Mouse (Mus musculus) c-Kit-negative CD71-positive TER-119-positive erythroid progenitor cells, embryonic 14.5 days (primary cell): ENCODE measurements around the gene Rab17.

Experiments used
- DNase-seq: peaks from one replicate; pipeline ENCODE4 v3.0.0-alpha.2; 2013; ENCODE audit warnings: low read depth, low spot score

The Rab17 gene

DNA sequence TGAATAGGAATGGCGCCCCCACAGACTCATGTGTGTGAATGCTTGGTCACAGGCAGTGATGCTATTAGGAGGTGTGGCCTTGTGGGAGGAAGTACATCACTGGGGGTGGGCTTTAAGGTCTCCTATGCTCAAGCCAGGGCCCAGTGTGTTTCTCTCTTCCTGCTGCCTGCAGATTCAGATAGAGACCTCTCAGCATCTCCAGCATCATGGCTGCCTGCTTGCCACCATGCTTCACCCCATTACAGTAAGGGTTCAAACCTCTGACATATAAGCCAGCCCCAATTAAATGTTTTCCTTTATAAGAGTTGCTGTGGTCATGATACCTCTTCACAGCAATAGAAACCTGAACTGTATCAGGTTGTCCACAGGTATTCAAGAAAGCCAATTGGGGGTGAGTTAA, 26.5 kb upstream of the Rab17 start:
- no peak for DNase-seq

DNA sequence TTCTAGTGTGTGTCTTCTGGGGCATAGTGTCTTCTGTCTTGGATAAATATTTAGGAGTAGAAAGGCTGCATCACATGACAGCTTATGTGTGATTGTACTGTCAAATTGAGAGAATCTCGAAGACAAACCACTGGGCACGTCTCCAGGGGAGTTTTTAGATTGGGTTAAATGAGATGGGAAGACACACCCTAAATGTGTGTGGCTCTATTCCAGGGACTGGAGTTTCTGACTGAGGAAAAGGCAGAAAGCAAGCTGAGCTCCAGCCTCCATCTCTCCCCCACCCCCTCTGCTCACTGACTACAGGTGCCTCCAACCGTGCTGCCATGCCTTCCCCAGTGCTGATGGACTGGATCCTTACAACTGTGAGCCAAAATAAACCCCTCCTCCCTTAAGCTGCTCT, 11.9 kb upstream of the Rab17 start:
- no peak for DNase-seq

DNA sequence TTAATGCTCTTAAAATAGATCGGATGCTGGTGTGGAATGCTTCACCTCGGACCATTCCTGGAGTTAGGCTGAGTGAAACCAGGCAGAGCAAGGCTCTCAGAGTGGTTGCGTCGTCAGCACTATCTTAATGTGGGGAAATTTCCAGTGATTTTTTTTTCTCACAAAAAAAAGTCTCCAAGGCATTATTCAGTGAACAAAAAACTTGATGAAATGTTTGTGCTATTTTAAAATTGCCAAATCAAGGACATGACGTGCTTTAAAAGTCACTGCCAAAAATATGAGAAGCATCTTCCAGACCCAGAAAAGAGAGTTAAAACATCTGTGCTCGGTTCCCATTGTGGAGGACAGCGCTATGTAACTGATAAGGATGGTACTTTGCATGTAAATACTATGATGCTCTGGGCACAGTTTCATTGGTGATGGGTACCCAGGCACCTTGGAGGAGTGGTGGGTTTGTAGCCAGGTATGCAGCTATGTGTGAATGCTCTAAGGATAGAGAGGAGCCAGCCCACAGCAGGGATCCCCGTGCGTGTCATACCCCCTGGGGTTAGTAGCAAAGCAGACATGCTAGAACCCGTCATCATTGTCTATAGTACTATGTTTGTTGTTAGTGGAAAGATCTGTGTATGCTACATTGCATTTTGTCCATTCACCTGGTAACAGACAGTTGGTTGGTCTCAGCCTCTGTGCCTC, 11.3 kb upstream of the Rab17 start:
- no peak for DNase-seq

DNA sequence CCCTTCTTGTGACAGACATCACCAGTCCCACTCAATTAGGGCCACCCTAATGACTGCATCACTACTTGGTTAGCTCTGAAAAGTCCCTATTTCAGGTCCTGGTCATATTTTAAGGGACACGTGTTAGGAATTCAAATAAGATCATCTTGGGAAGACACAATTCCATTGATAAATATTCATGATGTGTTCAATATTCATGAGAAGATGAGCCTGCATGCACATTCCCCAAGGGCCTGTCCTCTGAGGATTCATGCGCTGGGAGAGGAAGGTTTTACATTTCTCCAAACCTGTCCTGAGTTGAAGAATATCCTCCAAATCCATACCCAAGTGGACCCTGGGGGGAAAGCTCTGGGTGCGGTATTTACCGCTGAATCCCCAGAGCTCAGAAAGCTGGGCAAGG, 6.5 kb upstream of the Rab17 start:
- DNase-seq, result no peak

DNA sequence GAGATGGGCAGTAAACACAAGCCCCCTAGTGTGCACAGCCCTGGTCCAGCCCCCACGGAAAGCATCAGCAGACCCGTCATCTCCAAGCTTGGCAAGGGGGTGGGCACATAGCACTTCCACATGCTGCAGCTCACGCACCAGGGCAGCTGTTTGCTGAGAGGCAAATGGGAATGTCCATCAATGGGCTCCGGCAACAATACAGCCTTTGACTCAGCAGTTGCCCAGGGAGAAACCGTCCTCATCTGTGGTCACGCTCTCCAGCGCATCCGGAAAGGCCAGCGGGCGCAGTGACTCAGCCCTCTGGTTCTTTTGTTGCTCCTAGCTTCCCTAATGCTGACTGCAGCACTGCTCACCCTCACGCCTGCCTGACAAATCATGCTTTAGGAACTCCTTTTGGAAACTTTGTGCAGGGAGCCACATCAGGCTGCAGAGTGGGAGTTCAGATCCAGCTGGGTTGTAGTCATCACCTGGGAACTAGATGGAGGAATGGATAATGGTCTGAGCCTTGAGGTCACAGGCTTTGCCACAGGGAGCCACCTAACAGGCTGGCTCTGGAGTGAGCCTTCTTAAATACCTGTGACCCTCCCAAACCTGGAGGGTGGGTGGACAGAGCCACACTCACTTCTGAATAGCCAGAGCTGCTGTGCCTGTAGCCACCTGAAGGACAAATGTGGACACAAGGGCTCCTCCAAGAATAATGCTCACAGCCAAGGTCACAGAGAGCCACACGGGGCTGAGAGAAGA, 5.6 kb upstream of the Rab17 start:
- no peak for DNase-seq

DNA sequence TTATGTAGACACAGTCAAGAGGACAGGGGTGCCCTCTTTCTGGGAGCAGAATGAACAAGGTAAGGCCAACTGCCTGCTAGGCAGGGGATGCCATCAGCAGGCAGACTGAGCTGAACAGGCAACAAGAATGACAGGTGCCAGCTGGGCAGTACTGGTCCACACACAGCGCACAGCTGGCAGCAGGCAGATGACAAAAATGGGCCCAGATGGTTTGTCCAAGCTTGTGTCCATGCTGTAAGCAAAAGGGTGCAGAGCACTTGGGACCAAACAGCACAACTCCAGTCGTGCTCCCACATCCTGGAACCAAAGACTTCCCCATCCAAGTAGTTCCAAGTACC, 4.1 kb upstream of the Rab17 start:
- no peak for DNase-seq

DNA sequence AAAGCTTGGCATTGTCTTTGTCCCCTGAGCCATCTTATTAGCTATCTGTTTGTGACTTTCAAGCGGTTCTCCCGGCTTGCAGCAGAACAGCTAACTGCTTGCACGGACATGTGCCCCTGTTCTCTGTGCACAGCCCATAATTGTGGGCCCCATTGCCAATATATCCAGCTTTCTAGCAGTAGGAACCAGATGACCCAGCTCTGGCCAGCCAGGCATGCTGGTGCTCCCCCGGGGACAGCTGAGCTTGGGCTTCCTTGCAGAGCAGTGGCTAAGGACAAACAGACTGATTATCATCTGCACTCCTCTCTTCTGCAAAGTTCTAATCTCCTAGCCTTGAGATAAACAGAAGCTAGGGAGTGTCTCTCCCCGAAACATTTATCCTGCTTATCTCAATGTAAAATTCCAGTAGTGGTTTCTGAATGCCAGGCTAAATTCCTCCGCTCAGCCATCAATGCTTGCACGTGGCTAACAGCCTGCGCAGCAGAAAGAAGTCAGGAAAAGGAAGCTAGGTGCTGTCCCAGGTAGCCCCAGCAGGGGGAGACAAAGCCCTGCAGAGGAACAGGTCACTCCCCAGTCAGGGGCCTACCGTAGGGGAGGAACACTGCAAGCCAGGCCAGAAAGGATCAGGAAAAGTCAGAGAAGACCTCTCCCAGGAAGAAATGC, 3.6 kb upstream of the Rab17 start:
- peak; percentile 16 for DNase-seq

DNA sequence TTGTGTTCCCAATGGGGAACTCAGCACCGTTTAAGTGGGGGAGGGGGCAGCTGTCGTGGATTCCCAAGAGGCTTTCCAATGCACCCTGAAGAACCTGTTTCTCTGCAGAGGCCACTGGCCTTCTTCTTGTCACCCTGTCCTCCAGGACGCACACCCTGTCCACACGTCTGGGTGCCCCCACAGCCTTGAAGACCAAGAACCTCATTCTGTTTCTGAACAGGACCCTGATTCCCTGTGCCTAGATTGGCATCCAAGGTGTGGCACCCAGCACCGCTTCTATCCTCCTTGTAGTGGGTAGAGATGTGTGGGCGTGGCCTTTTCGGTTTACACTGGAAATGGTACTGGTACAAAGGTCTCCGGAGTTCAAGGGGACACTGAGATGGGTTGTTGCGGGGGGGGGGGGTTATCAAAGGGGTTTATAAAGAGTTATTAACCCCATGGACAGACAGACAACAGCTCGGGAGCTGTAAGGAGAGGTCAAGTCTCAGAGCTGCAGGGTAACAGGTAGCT, 475 bp upstream of the Rab17 start:
- no peak for DNase-seq

DNA sequence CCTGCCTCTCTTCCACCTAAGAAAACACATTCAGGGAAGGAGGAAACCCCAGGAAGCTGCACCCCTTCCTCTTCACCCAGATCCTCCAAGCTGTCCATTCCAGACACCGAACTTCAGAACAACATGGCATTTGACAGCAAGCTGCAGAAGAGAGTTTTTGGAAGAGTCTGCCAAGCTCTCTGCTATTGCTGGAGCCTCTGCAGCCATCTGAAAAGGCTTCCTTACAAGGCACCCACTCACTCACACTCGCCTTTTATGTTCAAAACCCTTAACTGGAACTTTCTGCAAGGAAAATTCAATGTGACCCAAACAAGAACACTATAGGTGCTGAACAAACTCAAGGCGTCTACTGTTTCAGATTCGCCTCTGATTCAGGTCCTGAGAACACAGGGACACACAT, 812 bp downstream of the Rab17 start:
- DNase-seq, result no peak

DNA sequence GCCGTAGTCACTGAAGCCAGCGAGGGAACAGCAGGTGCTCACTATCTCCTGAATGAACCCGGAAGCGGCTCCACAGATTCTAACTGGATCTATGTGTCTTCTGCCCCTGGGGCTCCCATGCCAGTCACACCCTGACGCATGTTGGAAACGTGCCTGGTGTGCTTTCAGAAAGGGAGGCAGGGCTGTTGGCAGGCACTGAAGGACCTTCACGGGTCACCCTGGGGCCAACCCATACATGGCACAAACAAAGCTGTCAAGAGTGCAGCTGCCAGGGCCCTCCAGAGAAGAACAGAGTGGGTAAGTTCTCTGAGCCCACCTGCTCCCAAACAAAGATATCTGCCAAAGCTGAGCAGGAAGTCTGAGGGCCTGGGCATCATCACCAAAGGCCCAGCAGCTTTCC, 1.9 kb downstream of the Rab17 start:
- no peak for DNase-seq

DNA sequence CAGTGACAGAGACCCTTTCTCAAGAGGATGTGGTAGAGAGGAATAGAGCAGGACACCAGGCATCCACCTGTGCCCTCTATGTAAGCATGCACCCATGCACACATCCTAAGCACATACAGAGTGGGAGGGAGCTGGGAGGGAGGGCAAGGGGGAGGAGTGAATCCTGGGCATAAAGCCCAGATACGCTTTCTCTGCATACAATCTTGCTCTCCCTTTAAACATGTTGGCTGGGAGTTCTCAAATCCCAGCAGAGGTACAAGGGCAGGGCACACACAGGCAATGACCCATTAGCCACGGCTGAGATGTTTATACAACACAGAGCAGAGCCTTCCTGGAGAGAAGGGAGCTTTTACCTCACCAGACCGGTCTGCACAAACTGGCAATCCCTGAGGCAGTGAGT, 6.5 kb downstream of the Rab17 start:
- DNase-seq, result no peak

DNA sequence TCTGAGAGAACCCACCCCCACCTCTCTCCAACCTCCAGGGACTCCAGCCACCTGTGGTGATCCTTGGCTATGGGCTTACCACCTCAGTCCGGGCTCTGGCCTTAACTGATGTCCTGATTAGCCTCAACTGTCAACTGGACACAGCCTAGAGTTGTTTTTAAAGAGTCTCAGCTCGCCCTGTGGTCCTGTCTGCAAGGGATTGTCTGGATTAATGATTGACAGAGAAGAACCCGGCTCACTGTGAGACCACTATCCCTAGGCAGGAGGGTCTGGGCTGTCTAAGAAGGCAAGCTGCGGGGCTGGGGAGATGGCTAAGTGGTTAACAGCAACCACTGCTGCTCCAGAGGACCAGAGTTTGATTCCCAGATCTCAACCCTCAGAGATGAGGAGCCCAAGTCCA, 6.9 kb downstream of the Rab17 start:
- no peak for DNase-seq

DNA sequence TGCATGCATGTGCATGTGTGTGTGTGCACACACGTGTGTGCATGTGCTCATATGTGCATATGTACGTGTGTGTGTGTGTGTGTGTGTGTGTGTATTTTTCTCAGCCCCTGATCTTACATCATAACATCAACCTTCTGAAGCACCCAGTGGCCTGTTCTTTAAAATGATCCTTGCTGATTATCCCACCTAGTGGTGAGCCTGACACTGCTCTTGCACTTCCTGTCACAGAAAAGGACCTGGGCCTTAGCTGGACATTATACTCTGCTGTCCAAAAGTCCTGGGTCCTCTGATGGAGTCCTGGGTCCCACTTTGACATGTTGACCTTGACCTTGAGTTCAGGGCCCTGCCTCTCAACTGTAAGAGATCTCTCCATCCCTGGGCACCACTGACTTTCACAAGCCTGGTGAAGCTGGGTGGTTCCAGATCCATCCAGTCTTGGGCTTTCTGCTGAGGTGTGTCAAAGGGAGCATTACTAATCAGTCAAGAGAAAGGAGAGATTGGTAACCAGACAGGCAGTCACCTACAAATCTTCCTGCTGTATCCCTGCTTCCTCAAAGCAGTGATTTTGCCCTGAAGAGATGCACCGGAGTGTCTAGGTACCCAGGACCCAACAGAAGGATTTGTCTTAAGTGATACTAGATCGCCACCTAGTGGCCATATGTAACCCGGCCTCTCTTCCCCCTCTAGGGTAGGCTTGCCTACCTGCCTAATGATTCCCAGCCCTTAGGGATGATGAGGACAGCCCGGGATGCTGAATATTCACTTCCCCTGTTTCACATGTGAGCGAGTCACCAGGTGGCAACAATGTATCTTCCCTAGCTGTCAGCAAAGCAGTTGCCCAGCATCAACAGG, 13.0 kb downstream of the Rab17 start:
- DNase-seq, result peak; percentile 35

DNA sequence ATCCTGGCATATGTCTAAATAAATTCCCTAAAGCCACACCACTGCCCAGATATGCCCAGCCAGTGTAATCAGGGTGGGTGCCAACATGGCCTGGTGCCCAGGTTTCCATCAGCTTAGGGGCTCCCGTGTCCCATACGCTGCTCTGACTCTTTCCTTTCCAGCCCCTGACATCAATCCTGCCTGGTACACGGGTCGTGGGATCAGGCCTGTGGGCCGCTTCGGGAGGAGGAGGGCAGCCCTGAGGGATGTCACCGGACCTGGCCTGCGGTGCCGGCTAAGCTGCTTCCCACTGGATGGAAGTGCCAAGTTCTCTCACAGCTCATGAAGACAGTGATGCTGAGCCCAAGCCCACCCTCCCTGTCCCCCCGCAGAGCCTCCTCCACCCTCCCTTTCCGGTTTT, 15.8 kb downstream of the Rab17 start:
- DNase-seq, result no peak

DNA sequence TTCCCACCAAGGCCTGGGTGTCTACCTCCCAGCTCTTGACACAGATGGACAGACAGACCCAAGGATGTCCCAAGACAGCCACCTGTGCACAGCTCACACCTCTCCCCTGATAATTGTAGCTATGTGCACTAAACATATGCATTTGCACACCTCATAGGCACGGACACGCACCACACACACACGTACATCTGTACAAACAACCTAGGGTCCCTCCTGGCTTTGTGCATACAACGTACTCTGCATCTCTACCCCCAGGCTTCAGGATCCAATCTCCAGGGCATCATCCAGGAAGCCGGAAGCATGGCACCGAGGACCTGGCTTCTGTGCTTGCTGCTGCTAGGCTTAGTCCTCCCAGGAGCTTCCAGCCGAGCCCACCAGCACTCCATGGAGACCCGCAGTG, 16.7 kb downstream of the Rab17 start, which contains the start of gene Prlh:
Gene Prlh, plus strand, starts transcription at position 301 of the 400 bp plus-strand sequence.
- no peak for DNase-seq

DNA sequence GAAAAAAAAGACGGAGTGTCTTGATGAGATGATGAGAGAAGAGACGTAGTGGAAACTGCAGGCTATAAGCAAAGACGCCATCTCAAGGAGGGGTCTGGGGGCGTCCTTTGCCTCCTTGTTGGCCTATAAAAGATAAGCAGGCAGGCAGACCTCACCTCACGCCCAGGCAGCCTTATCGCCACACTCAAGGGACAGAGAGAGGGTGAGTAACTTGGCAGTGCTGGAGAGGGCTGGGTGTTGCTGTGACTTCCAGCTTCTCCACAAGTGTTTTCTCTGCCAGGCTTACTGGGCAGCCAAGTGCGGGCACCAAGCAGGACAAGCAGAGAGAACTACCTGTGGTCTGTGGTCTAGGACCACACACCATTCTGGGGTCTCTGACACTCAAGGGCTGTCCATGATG, 17.8 kb downstream of the Rab17 start:
- DNase-seq, result no peak

DNA sequence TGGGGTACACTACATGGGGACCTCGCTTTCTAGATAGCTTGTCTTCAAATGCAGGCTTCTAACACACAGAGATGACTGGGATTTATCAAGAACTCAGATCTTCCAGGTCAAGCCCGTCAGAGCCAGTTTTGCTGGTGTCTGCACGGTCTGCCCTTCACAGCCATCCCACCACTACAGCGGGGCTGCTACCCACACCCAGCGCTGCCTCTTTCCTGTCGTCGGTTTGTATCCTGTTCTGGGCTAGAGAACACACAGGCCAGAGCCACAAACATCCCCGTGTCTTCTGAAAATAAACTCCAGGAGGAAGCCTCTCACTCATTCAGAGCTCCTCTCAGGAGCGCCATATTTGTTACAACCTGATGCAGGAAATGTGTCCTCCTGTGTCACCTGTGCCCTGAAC, 20.2 kb downstream of the Rab17 start:
- DNase-seq, result no peak

DNA sequence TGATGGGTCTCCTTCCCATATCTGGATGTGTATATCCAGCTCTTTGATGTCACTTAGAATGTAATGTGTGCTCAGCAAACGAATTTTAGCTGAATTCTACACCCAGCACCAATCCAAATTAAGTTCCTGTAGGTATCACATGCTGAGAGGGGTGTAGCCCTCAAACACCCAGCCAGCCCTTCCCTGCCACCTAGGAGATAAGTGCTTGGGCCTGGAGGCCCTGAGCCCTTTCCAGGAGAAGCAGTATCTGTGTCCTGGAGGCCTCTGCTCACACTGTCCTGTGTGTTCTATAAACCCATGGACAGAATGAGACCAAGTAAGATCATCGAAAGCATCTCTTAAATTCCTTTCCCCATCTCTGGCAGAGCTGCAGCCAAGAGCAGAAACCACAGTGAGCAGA, 22.2 kb downstream of the Rab17 start:
- peak; percentile 40 for DNase-seq

DNA sequence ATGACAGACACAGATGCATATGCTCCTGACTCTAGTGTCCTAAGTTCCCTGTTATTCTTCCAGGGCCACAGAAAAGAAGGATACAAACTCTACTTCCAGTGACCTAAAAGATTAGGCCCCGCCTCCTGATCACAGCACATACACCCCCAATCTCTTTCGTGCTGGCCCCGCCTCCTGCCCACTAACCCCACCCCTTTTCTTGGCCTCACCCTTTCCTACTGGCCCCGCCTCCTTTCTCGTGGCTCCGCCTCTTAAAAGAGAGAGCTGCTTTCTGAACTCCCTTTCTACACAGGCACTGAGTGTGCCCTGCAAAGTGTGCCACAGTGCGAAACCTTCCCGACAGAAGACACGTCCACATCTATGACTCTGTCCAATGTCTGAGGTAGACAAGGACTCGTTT, 24.3 kb downstream of the Rab17 start:
- peak; percentile 30 for DNase-seq

DNA sequence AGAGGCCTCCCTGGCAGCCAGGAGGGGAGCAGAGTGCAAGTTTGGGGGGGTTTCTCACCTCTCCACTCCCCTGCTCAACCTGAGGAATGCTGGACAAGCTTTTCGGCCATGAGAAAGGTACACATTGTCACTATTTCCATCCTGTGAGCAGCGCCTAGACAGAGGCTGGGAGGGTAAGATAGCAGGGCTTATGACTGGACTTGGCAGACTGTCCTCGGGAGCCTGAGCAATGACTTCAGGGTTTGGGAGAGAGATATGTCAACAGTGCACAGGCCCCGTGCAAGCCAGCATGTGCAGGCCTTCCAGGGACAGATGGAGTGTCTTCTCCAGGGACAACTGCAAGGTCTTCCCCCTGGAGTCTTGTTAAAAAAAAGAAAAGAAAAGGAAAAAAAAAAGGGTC, 29.5 kb downstream of the Rab17 start:
- no peak for DNase-seq

DNA sequence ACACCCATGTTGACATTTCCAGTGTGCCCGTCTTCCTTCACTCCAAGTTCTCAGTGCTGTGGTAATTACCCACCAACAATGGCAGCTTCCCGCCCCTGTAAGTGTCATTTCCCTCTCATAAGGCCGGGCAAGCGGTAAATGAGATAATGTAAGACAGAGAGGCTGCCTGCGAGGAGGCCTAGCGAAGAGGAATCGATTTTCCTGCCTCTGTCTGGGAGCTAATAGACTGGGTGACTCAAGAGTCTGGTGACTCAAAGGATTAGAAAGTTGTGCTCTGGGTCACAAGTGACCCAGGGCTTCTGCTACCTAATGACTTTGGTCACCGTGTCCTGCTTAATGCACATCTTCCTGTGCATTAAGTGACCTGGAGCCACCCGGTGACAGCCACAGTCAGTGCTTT, 32.5 kb downstream of the Rab17 start:
- no peak for DNase-seq

DNA sequence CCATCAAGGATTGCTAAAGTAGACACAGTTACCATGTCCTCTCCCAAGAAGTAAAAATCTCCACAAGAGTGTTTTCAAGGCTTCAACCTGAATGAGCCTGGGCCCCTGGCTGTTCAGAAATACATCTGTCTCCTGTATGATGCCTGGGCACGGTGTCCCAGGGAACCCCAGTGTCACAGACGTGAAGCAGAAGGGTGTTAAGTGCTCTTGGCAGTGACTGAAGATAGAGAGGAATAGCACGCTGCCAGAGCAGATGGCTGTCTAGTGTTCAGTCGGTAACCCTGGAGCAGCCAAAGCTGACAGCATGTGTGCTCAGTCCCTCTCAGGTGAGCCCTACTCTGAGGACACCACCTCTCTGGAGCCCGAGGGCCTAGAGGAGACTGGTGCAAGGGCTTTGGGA, 36.5 kb downstream of the Rab17 start:
- DNase-seq, result no peak
